Mouse (Mus musculus): ENCODE measurements around the gene Trpm4.

Trpm4 gene

GRCm38 (mm10) chr7:45312686-45313453 is 20.7 kb downstream of the Trpm4 start:
- DNase-seq (ENCODE audit: low read depth, low spot score), result no peak

GRCm38 (mm10) chr7:45312023-45312422 is 21.6 kb downstream of the Trpm4 start:
- no peak for DNase-seq (ENCODE audit: low read depth, low spot score)

- DNase-seq (ENCODE audit: low read depth, low spot score), result no peak
Observed at GRCm38 (mm10) chr7:45309455-45309854, 24.1 kb downstream of the Trpm4 start.

- no peak for DNase-seq (ENCODE audit: low read depth, low spot score)
Observed at GRCm38 (mm10) chr7:45308551-45309240, 24.9 kb downstream of the Trpm4 start.

- no peak for DNase-seq (ENCODE audit: low read depth, low spot score)
Observed at GRCm38 (mm10) chr7:45305275-45305674, 28.3 kb downstream of the Trpm4 start.

GRCm38 (mm10) chr7:45304869-45305268 is 28.7 kb downstream of the Trpm4 start:
- no peak for DNase-seq (ENCODE audit: low read depth, low spot score)

- no peak for DNase-seq (ENCODE audit: low read depth, low spot score)
Observed at GRCm38 (mm10) chr7:45302626-45303025, 31.0 kb downstream of the Trpm4 start.

GRCm38 (mm10) chr7:45300270-45300669 is 33.3 kb downstream of the Trpm4 start:
- DNase-seq (ENCODE audit: low read depth, low spot score), result no peak

- no peak for DNase-seq (ENCODE audit: low read depth, low spot score)
Observed at GRCm38 (mm10) chr7:45299752-45300151, 33.8 kb downstream of the Trpm4 start.

- no peak for DNase-seq (ENCODE audit: low read depth, low spot score)
Observed at GRCm38 (mm10) chr7:45297563-45297962, 36.0 kb downstream of the Trpm4 start.

- DNase-seq (ENCODE audit: low read depth, low spot score), result no peak
Observed at GRCm38 (mm10) chr7:45296626-45297025, 37.0 kb downstream of the Trpm4 start.

GRCm38 (mm10) chr7:45286486-45286885 is 47.1 kb downstream of the Trpm4 start:
- no peak for DNase-seq (ENCODE audit: low read depth, low spot score)

- no peak for DNase-seq (ENCODE audit: low read depth, low spot score)
Observed at GRCm38 (mm10) chr7:45277136-45277760, 56.3 kb downstream of the Trpm4 start, which contains the start of gene Slc6a21. TSS of gene Slc6a21 (plus strand) at chr7:45277513.

- DNase-seq (ENCODE audit: low read depth, low spot score), result no peak
Observed at GRCm38 (mm10) chr7:45273672-45274071, 59.9 kb downstream of the Trpm4 start.

- no peak for DNase-seq (ENCODE audit: low read depth, low spot score)
Observed at GRCm38 (mm10) chr7:45272786-45273412, 60.7 kb downstream of the Trpm4 start.

GRCm38 (mm10) chr7:45265518-45265917 is 68.1 kb downstream of the Trpm4 start:
- DNase-seq (ENCODE audit: low read depth, low spot score), result no peak

- DNase-seq (ENCODE audit: low read depth, low spot score), result no peak
Observed at GRCm38 (mm10) chr7:45264348-45264747, 69.2 kb downstream of the Trpm4 start.

GRCm38 (mm10) chr7:45263006-45263607 is 70.5 kb downstream of the Trpm4 start:
- no peak for DNase-seq (ENCODE audit: low read depth, low spot score)

GRCm38 (mm10) chr7:45262266-45262665 is 71.3 kb downstream of the Trpm4 start:
- DNase-seq (ENCODE audit: low read depth, low spot score), result no peak

GRCm38 (mm10) chr7:45259281-45259680 is 74.3 kb downstream of the Trpm4 start:
- DNase-seq (ENCODE audit: low read depth, low spot score), result no peak

- no peak for DNase-seq (ENCODE audit: low read depth, low spot score)
Observed at GRCm38 (mm10) chr7:45257063-45257840, 76.3 kb downstream of the Trpm4 start.
